8 mouse cellular contexts compared by ENCODE assay signal in genomic region chr19:38930252-38930787, GRCm38 (mm10). TPM values are rescaled to one million over a fixed set of nuclear protein-coding genes. Genes with fewer than 3 reads are reported as not detected.
DNase-seq lines count a peak whose midpoint lies in the region; ATAC-seq and TF ChIP-seq lines count a peak whose summit lies in the region.

No protein-coding gene starts in this region.

- H3K4me1 ChIP-seq in heart, embryonic 12.5 days (replicated peaks), result peaks cover 7% of the 10 kb centered on the region
- peaks cover 26% of the 10 kb centered on the region for H3K4me1 ChIP-seq in G1E (ENCODE audit: insufficient read depth, low read depth, low read length)
- peaks cover 7% of the 10 kb centered on the region; the same call in 1 of the 2 replicates for H3K4me1 ChIP-seq in forebrain, embryonic 12.5 days

- under 1% methylated on average over 23 of the region's 23 CpGs for WGBS in heart, embryonic 12.5 days
- WGBS in forebrain, embryonic 12.5 days, result 2% methylated on average over 23 of the region's 23 CpGs

- H3K9me3 ChIP-seq in heart, embryonic 12.5 days (replicated peaks), result no peaks in the 10 kb centered on the region
- no peaks in the 10 kb centered on the region for H3K9me3 ChIP-seq in G1E (replicated peaks)
- H3K9me3 ChIP-seq in forebrain, embryonic 12.5 days, result no peaks in the 10 kb centered on the region

- TF ChIP-seq POLR2A in myocyte (IDR thresholded peaks at IDR 0.05; ENCODE audit: insufficient read length, low read depth), result no peak

- no peak for TF ChIP-seq CTCF in G1E (IDR thresholded peaks at IDR 0.05; ENCODE audit: low read depth, low read length)

- H3K4me2 ChIP-seq in heart, embryonic 12.5 days, result peak overlapping the region; percentile 77
- H3K4me2 ChIP-seq in forebrain, embryonic 12.5 days, result peak overlapping the region; percentile 74
- H3K4me2 ChIP-seq in myocyte (ENCODE audit: low read depth), result peak overlapping the region; percentile 99

- peak overlapping the region; percentile 71 for H3K4me3 ChIP-seq in heart, embryonic 12.5 days
- H3K4me3 ChIP-seq in G1E (ENCODE audit: low read depth, low read length), result peak overlapping the region; percentile 95
- peak overlapping the region; percentile 81 for H3K4me3 ChIP-seq in forebrain, embryonic 12.5 days (replicated peaks)
- H3K4me3 ChIP-seq in myocyte, result peak overlapping the region; percentile 72

- ATAC-seq in heart, embryonic 12.5 days (ENCODE audit: insufficient number of reproducible peaks, low FRiP score), result peak; percentile 62; the same call in 1 of the 2 replicates
- no peak for ATAC-seq in G1E (ENCODE audit: extremely low read depth, insufficient number of reproducible peaks, low FRiP score, poor library complexity, severe bottlenecking)
- ATAC-seq in forebrain, embryonic 12.5 days (ENCODE audit: low FRiP score), result peak; percentile 49

- DNase-seq in heart, adult 8-10 months (ENCODE audit: low spot score), result no peak
- DNase-seq in G1E (ENCODE audit: low spot score), result peak; percentile 8
- DNase-seq in kidney, postnatal 10 days, result peak; percentile 15
- no peak for DNase-seq in ovary, postnatal 10 days (ENCODE audit: low spot score)
- no peak for DNase-seq in layer of hippocampus, postnatal 25 days (ENCODE audit: extremely low spot score in 1 of 2, low spot score in 1 of 2)

- peak overlapping the region; percentile 37 for H3ac ChIP-seq in myocyte (ENCODE audit: control insufficient read depth, insufficient read length)

- peaks cover 18% of the 10 kb centered on the region for H3K79me2 ChIP-seq in myocyte (ENCODE audit: control insufficient read depth, insufficient read depth)

- peak overlapping the region; percentile 86 for H3K9ac ChIP-seq in heart, embryonic 12.5 days
- H3K9ac ChIP-seq in forebrain, embryonic 12.5 days, result peak overlapping the region; percentile 91

- H3K27ac ChIP-seq in heart, embryonic 12.5 days (ENCODE audit: poor library complexity, severe bottlenecking), result no peak overlapping the region; the same call in 1 of the 2 replicates
- H3K27ac ChIP-seq in forebrain, embryonic 12.5 days, result peak overlapping the region; percentile 80; the same call in 1 of the 2 replicates

- peaks cover 9% of the 10 kb centered on the region for H3K36me3 ChIP-seq in heart, embryonic 12.5 days
- peaks cover 39% of the 10 kb centered on the region for H3K36me3 ChIP-seq in G1E (replicated peaks)
- peaks cover 12% of the 10 kb centered on the region; the same call in 1 of the 2 replicates for H3K36me3 ChIP-seq in forebrain, embryonic 12.5 days (replicated peaks)
- H3K36me3 ChIP-seq in myocyte (ENCODE audit: control insufficient read depth, insufficient read depth), result no peaks in the 10 kb centered on the region

- H3K27me3 ChIP-seq in heart, embryonic 12.5 days (replicated peaks), result no peaks in the 10 kb centered on the region
- no peaks in the 10 kb centered on the region for H3K27me3 ChIP-seq in G1E (ENCODE audit: insufficient read depth, low read length)
- H3K27me3 ChIP-seq in forebrain, embryonic 12.5 days, result no peaks in the 10 kb centered on the region
- no peaks in the 10 kb centered on the region for H3K27me3 ChIP-seq in myocyte (ENCODE audit: control insufficient read depth, insufficient read depth, insufficient read length)

TF ChIP-seq in myocyte, 11 proteins besides CTCF, POLR2A, EP300 and RAD21:
- TF ChIP-seq MYOD1 (IDR thresholded peaks at IDR 0.05; ENCODE audit: control insufficient read depth in 1 of 3, insufficient read length in 2 of 3, low read depth in 2 of 3) (no peak), CEBPB (IDR thresholded peaks at IDR 0.05; ENCODE audit: insufficient read depth, poor library complexity, severe bottlenecking) (no peak), POLR2AphosphoS2 (IDR thresholded peaks at IDR 0.05; ENCODE audit: insufficient read length, low read depth) (no peak), SRF (IDR thresholded peaks at IDR 0.05; ENCODE audit: control insufficient read depth, insufficient read length, low read depth) (no peak), REST (IDR thresholded peaks at IDR 0.05; ENCODE audit: insufficient read depth, insufficient read length) (no peak), TCF3 (IDR thresholded peaks at IDR 0.05; ENCODE audit: insufficient read length, low read depth) (no peak), USF1 (IDR thresholded peaks at IDR 0.05; ENCODE audit: low read depth) (no peak), MYOG (IDR thresholded peaks at IDR 0.05; ENCODE audit: control insufficient read depth in 1 of 3, insufficient read depth in 1 of 3, insufficient read length in 2 of 3, low read depth in 2 of 3) (no peak), MAX (IDR thresholded peaks at IDR 0.05; ENCODE audit: low read depth) (no peak), E2F4 (IDR thresholded peaks at IDR 0.05; ENCODE audit: insufficient read depth) (no peak), TCF12 (IDR thresholded peaks at IDR 0.05; ENCODE audit: insufficient read depth, poor library complexity, severe bottlenecking) (no peak)

RNA-seq across cellular contexts. Expression of gene Hells, which starts 0.4 kb away (rescaled TPM):
- 35.8 and 37.0 TPM in 2 replicates for polyA plus RNA-seq in heart, embryonic 12.5 days (2016; fragmentation: Nextera tagmentation; extraction: Ambion mirVana)
- under 1 TPM; 0.37 to 0.92 (median 0.75) TPM for total RNA-seq in heart, adult 8-10 months (2022)
- 285 and 333 TPM in 2 replicates for total RNA-seq in G1E (2014; fragmentation: Nextera tagmentation)
- total RNA-seq in G1E (2017), result 111 and 137 TPM in 2 replicates
- polyA plus RNA-seq in G1E (2012), result 14.1 and 17.4 TPM in 2 replicates
- 89.0 and 90.0 TPM in 2 replicates for polyA plus RNA-seq in forebrain, embryonic 12.5 days (2016; fragmentation: Nextera tagmentation; extraction: Ambion mirVana)
- polyA plus RNA-seq in myocyte (2012; fragmentation: generic; extraction: Trizol), result 1.7 TPM
- total RNA-seq in layer of hippocampus, postnatal 25 days (2021), result 1 to 10 TPM; 2.7 to 5.7 TPM

Comparison
In these comparisons a context has a peak if more than half of its experiments do, and no peak if none do; other contexts are left out.
1. DNase-seq: peak in G1E (single experiment) and kidney, postnatal 10 days (single experiment); none in heart, adult 8-10 months (single experiment), ovary, postnatal 10 days (single experiment) and layer of hippocampus, postnatal 25 days (0 of 2).
2. Peak in every context shown above with its lines, with median percentiles within 50 percentile points of each other: H3K4me2 ChIP-seq and H3K4me3 ChIP-seq.